Mouse (Mus musculus) heart, embryonic 10.5 days (tissue): ENCODE data around the gene 1700016C15Rik. TPM values are rescaled to one million over a fixed set of nuclear protein-coding genes. Genes with fewer than 3 reads are reported as not detected.

Experiments
- DNase-seq: peaks from one replicate; pipeline ENCODE4 v3.0.0-alpha.2; 2017; ENCODE audit warnings: low spot score
- H3K27ac ChIP-seq: fragments of 300-500 bp; sonication (generic); 2 replicates; pipeline ENCODE4 v1.5.1; 2016; ENCODE audit warnings: mild to moderate bottlenecking
- H3K27me3 ChIP-seq: fragments of 300-500 bp; sonication (generic); 2 replicates; pipeline ENCODE4 v1.6.1; 2016; ENCODE audit warnings: mild to moderate bottlenecking; ENCODE audit not compliant: poor library complexity, insufficient read depth, severe bottlenecking
- H3K36me3 ChIP-seq: fragments of 300-500 bp; sonication (generic); 2 replicates; pipeline ENCODE4 v1.6.1; 2016; ENCODE audit warnings: mild to moderate bottlenecking, moderate library complexity
- H3K4me1 ChIP-seq: fragments of 300-500 bp; sonication (generic); 2 replicates; pipeline ENCODE4 v1.6.1; 2016; ENCODE audit warnings: mild to moderate bottlenecking
- H3K4me3 ChIP-seq: fragments of 300-500 bp; sonication (generic); 2 replicates; pipeline ENCODE4 v1.5.1; 2016; ENCODE audit warnings: mild to moderate bottlenecking, moderate library complexity
- H3K9me3 ChIP-seq: fragments of 300-500 bp; sonication (generic); 2 replicates; pipeline ENCODE4 v1.6.1; 2016; ENCODE audit warnings: mild to moderate bottlenecking, moderate library complexity
- WGBS: fragments of 180-500 bp; shearing (Covaris S2); methylation state at CpG from one replicate; pipeline ENCODE4 v1.1.7; 2016; 5-methylcytosine and 5-hydroxymethylcytosine counted together
- polyA plus RNA-seq: library from polyadenylated mRNA; unstranded; fragments of >200 nt; fragmentation: Nextera tagmentation; extraction: Ambion mirVana; gene quantifications from 2 replicates; pipeline ENCODE4 v1.2.1, GENCODE M21; 2016

Gene 1700016C15Rik
- polyA plus RNA-seq, 1 experiment from 2014 or later = not detected

DNA sequence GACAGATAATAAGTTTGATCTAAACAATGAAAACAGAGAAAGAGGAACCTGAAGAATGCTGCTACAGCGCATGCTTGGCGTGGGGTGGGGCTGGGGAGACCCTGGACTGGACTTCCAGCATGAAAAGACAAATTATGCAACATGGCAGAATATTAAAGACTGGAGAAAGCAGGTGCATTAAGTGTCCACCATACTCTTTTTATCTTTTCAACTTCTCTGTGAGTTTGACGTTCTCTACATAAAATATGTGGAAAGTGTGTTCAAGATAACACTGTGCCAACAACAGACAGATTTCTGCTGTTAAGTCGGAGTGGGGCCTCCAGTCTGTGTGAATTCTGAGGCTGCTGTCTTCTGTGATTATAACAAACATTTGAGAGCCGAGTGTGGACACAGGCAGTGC lies 2.7 kb upstream of the 1700016C15Rik start:
- Histone ChIP-seq H3K27ac (no peak overlapping the region), H3K4me3 (no peak overlapping the region), H3K4me1 (0 out of 2 replicates have a peak, but pooled peaks cover 3% of the 10 kb centered on the region), H3K36me3 (no peaks in the 10 kb centered on the region), H3K27me3 (no peaks in the 10 kb centered on the region), H3K9me3 (peaks cover 5% of the 10 kb centered on the region; the same call in 1 of the 2 replicates)
- DNase-seq = no peak
- 61% methylated on average over 5 of the region's 5 CpGs for WGBS

GRCm38 (mm10) chr1:177727883-177728525 lies 1.6 kb upstream of the 1700016C15Rik start:
- H3K4me1 ChIP-seq = 0 out of 2 replicates have a peak, but pooled peaks cover 3% of the 10 kb centered on the region
- DNase-seq = no peak
- peaks cover 5% of the 10 kb centered on the region; the same call in 1 of the 2 replicates for H3K9me3 ChIP-seq
- no peaks in the 10 kb centered on the region for H3K36me3 ChIP-seq
- H3K27me3 ChIP-seq = no peaks in the 10 kb centered on the region
- WGBS = 77% methylated on average over 3 of the region's 3 CpGs
- no peak overlapping the region for H3K4me3 ChIP-seq
- no peak overlapping the region for H3K27ac ChIP-seq

GRCm38 (mm10) chr1:177731973-177732372 lies 2.4 kb downstream of the 1700016C15Rik start:
- H3K4me3 ChIP-seq = no peak overlapping the region
- H3K27me3 ChIP-seq = no peaks in the 10 kb centered on the region
- H3K4me1 ChIP-seq = 0 out of 2 replicates have a peak, but pooled peaks cover 3% of the 10 kb centered on the region
- no peak overlapping the region for H3K27ac ChIP-seq
- DNase-seq = no peak
- WGBS = 78% methylated on average over 3 of the region's 3 CpGs
- H3K36me3 ChIP-seq = no peaks in the 10 kb centered on the region
- H3K9me3 ChIP-seq = peaks cover 5% of the 10 kb centered on the region; the same call in 1 of the 2 replicates

DNA sequence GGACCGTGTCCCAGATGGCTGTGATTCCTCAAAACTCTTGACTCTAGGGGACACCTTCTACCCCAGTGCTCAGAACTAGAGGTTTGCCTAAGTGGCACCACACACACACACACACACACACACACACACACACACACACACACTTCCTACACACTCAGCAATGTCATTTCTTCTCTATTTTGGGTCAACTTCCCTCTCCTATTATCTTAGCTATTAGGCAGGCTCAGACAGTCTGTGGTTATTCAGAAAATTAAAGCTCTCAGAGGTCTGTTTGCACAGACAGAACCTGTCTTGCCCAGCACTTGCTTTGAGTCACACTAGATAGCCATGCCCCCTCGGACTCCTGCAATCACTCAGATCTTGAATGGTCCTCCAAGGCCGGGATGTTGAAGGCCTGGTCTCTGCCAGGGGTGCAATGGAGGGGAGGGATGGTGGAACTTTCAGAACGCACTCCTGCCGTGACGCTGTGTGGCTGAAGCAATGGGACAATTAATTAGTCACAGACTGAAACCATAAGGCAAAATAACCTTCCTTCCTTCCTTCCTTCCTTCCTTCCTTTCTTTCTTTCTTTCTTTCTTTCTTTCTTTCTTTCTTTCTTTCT lies 8.0 kb downstream of the 1700016C15Rik start:
- Histone ChIP-seq H3K4me1 (no peaks in the 10 kb centered on the region), H3K4me3 (no peak overlapping the region), H3K27me3 (no peaks in the 10 kb centered on the region), H3K27ac (no peak overlapping the region), H3K9me3 (no peaks in the 10 kb centered on the region), H3K36me3 (no peaks in the 10 kb centered on the region)
- 48% methylated on average over 6 of the region's 6 CpGs for WGBS
- DNase-seq = no peak

DNA sequence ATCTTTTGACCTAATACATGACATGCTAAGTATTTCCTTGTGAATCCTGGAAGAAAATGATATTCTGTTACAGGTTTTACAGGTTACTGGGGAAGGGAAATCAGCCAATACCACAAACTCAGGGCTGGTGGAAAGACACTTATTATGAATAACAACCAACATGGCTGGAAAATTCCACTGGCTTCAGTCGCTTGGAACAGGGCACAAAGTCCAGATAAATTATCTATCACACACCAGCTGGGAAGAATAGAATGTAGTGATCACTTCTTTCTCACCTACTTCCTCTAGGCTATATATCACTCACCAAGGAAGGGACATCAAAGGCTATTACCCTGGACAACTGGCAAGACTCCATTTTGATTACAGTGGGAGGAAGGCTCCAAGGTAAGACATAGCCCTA lies 11.1 kb downstream of the 1700016C15Rik start:
- 63% methylated on average over 1 of the region's 1 CpGs for WGBS
- no peaks in the 10 kb centered on the region for H3K36me3 ChIP-seq
- no peaks in the 10 kb centered on the region for H3K27me3 ChIP-seq
- no peaks in the 10 kb centered on the region for H3K9me3 ChIP-seq
- H3K4me3 ChIP-seq = no peak overlapping the region
- no peak overlapping the region for H3K27ac ChIP-seq
- no peaks in the 10 kb centered on the region for H3K4me1 ChIP-seq
- no peak for DNase-seq

DNA sequence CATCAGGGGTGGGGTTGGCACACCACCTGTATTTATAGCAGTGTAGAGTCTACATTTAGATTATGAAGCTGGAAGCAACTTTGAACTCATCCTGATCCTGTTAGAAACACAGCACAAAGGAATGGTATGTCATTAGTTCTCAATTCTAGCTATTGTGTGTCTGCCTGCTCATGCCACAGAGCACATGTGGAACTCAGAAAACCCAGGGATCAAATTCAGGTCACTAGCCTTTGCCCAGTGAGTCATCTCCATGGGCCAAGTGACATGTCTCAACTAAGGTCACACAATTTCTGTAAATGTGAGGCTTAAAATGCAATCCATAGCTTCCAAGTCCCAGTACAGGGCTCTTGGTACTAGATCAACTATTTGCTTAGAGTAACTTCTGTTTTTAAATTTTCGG lies 12.5 kb downstream of the 1700016C15Rik start:
- no peaks in the 10 kb centered on the region for H3K27me3 ChIP-seq
- no peak overlapping the region for H3K27ac ChIP-seq
- H3K4me3 ChIP-seq = no peak overlapping the region
- no peaks in the 10 kb centered on the region for H3K9me3 ChIP-seq
- no peaks in the 10 kb centered on the region for H3K36me3 ChIP-seq
- no peaks in the 10 kb centered on the region for H3K4me1 ChIP-seq
- 66% methylated on average over 1 of the region's 1 CpGs for WGBS
- no peak for DNase-seq

- peaks cover 8% of the 10 kb centered on the region; the same call in 1 of the 2 replicates for H3K36me3 ChIP-seq
- WGBS = 86% methylated on average over 7 of the region's 7 CpGs
These were observed 15.1 kb downstream of the 1700016C15Rik start for GRCm38 (mm10) chr1:177744521-177745325.

GRCm38 (mm10) chr1:177747869-177748540 lies 18.4 kb downstream of the 1700016C15Rik start:
- WGBS = 90% methylated on average over 6 of the region's 6 CpGs
- H3K36me3 ChIP-seq = peaks cover 16% of the 10 kb centered on the region
- H3K4me3 ChIP-seq = no peak overlapping the region
- no peaks in the 10 kb centered on the region for H3K4me1 ChIP-seq
- no peak overlapping the region for H3K27ac ChIP-seq
- H3K9me3 ChIP-seq = peaks cover 23% of the 10 kb centered on the region
- no peak for DNase-seq
- H3K27me3 ChIP-seq = no peaks in the 10 kb centered on the region

More at GRCm38 (mm10) chr1:177744521-177745325, 15.1 kb downstream of the 1700016C15Rik start:
- Histone ChIP-seq H3K27ac (no peak overlapping the region), H3K27me3 (no peaks in the 10 kb centered on the region), H3K4me1 (no peaks in the 10 kb centered on the region), H3K9me3 (peaks cover 8% of the 10 kb centered on the region), H3K4me3 (no peak overlapping the region)
- peak; percentile 28 for DNase-seq

DNA sequence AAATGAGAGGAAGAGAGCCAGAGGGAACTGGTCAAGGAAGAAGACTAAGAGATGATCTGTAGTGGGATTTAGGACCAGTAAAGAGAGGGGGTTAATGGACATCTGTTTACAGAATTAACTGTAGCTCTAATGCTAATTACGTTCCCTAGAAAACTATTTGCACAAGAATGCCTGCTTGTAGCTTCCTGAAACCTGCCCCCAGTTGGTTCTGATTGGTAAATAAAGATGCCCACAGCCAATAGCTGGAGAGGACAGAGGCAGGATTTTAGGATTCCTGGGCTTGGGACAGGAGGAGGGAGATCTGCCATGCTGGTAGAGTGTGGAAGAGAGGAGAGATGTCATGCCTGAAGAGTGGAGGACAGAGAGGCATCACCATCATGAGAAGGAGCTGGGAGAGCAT lies 23.9 kb downstream of the 1700016C15Rik start:
- no peak overlapping the region for H3K27ac ChIP-seq
- peaks cover 12% of the 10 kb centered on the region for H3K36me3 ChIP-seq
- no peak overlapping the region for H3K4me3 ChIP-seq
- DNase-seq = no peak
- H3K9me3 ChIP-seq = peaks cover 23% of the 10 kb centered on the region
- WGBS = 77% methylated on average over 1 of the region's 1 CpGs
- no peaks in the 10 kb centered on the region for H3K27me3 ChIP-seq
- no peaks in the 10 kb centered on the region for H3K4me1 ChIP-seq

GRCm38 (mm10) chr1:177757249-177757648 lies 27.6 kb downstream of the 1700016C15Rik start:
- WGBS = 85% methylated on average over 5 of the region's 5 CpGs
- no peak for DNase-seq
- no peaks in the 10 kb centered on the region for H3K9me3 ChIP-seq
- no peak overlapping the region for H3K4me3 ChIP-seq
- H3K36me3 ChIP-seq = peaks cover 7% of the 10 kb centered on the region; the same call in 1 of the 2 replicates
- H3K27me3 ChIP-seq = no peaks in the 10 kb centered on the region
- H3K4me1 ChIP-seq = no peaks in the 10 kb centered on the region
- no peak overlapping the region for H3K27ac ChIP-seq

GRCm38 (mm10) chr1:177768931-177769330 lies 39.3 kb downstream of the 1700016C15Rik start:
- no peak overlapping the region for H3K27ac ChIP-seq
- H3K36me3 ChIP-seq = peaks cover 59% of the 10 kb centered on the region
- H3K27me3 ChIP-seq = no peaks in the 10 kb centered on the region
- H3K9me3 ChIP-seq = no peaks in the 10 kb centered on the region
- no peak for DNase-seq
- H3K4me1 ChIP-seq = no peaks in the 10 kb centered on the region
- no peak overlapping the region for H3K4me3 ChIP-seq

GRCm38 (mm10) chr1:177777397-177777796 lies 47.8 kb downstream of the 1700016C15Rik start:
- no peak for DNase-seq
- Histone ChIP-seq H3K27ac (no peak overlapping the region), H3K9me3 (no peaks in the 10 kb centered on the region), H3K4me3 (no peak overlapping the region), H3K36me3 (peaks cover 62% of the 10 kb centered on the region), H3K27me3 (no peaks in the 10 kb centered on the region), H3K4me1 (no peaks in the 10 kb centered on the region)
- 91% methylated on average over 2 of the region's 2 CpGs for WGBS
